8 mouse cellular contexts compared by ENCODE assay signal in the genomic region with DNA sequence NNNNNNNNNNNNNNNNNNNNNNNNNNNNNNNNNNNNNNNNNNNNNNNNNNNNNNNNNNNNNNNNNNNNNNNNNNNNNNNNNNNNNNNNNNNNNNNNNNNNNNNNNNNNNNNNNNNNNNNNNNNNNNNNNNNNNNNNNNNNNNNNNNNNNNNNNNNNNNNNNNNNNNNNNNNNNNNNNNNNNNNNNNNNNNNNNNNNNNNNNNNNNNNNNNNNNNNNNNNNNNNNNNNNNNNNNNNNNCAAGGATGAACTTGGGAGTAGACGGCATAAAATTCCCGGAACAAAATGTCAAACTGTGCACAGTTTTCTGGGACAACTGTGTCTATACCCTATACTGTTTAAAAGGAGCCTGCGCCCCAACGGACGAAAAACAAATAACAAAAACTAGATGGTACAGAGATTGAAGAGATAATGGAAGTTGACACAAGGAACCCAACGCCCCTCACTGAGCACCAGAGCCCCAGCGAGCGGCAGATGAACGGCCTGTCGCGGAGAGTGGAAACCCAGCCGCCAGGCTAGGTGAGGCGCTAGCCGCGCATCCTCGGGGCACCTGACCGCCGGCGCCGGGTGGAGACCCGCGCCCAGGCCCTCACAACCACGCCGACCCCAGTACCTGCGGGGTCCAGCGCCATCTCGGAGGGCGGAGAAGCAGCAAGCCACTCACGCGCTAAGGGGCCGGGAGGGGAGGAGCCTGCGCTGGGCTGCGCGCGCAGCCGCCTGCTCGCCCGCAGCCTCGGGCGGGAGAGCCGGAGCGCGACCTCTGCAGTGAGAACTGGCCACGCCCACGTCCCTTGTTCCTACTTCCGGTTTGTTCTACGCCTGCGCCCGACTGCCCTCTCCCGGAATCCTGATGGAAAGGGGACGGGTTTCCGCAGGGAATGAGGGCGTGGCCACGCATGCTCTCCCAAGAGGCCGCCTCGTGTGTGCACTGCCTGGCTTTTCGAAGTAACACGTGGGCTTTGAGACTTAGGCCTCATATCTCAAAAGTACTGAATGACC. TPM values are rescaled to one million over a fixed set of nuclear protein-coding genes. Genes with fewer than 3 reads are reported as not detected.
DNase-seq lines count a peak whose midpoint lies in the region; ATAC-seq and TF ChIP-seq lines count a peak whose summit lies in the region.

A gene (minus strand): TSS at position 771 of the 996 bp plus-strand sequence.

- TF ChIP-seq CTCF in kidney, adult 2 months (conservative IDR thresholded peaks at IDR 0.05; ENCODE audit: insufficient read depth, insufficient read length, low read depth, low read length) = no peak
- no peak for TF ChIP-seq CTCF in spleen, adult 2 months (IDR thresholded peaks at IDR 0.05; ENCODE audit: extremely low read depth, insufficient read depth, insufficient read length, insufficient replicate concordance)

- H3K36me3 ChIP-seq in embryonic facial prominence, embryonic 13.5 days = no peaks in the 10 kb centered on the region
- H3K36me3 ChIP-seq in kidney, adult 2 months (ENCODE audit: control insufficient read depth, insufficient read depth, low read length) = no peaks in the 10 kb centered on the region
- H3K36me3 ChIP-seq in limb, embryonic 12.5 days = peaks cover 2% of the 10 kb centered on the region; the same call in 1 of the 2 replicates
- no peaks in the 10 kb centered on the region for H3K36me3 ChIP-seq in midbrain, embryonic 15.5 days (replicated peaks)
- H3K36me3 ChIP-seq in spleen, adult 2 months (ENCODE audit: control insufficient read depth, insufficient read depth, low read length) = no peaks in the 10 kb centered on the region

- H3K4me2 ChIP-seq in embryonic facial prominence, embryonic 13.5 days = peak within 1 kb of the TSS; percentile 64
- H3K4me2 ChIP-seq in limb, embryonic 12.5 days = peak within 1 kb of the TSS; percentile 60
- peak within 1 kb of the TSS; percentile 66 for H3K4me2 ChIP-seq in midbrain, embryonic 15.5 days

- H3K4me1 ChIP-seq in embryonic facial prominence, embryonic 13.5 days = peaks cover 17% of the 10 kb centered on the region
- H3K4me1 ChIP-seq in kidney, adult 2 months (ENCODE audit: control insufficient read depth, insufficient read depth, low read length) = peaks cover 2% of the 10 kb centered on the region; the same call in 1 of the 2 replicates
- H3K4me1 ChIP-seq in limb, embryonic 12.5 days (replicated peaks) = peaks cover 13% of the 10 kb centered on the region
- H3K4me1 ChIP-seq in midbrain, embryonic 15.5 days = peaks cover 23% of the 10 kb centered on the region
- H3K4me1 ChIP-seq in spleen, adult 2 months (ENCODE audit: control insufficient read depth, insufficient read depth, insufficient read length) = 0 out of 2 replicates have a peak, but pooled peaks cover 3% of the 10 kb centered on the region

- TF ChIP-seq POLR2A in kidney, adult 2 months (IDR thresholded peaks at IDR 0.05; ENCODE audit: low read depth, low read length) = no peak
- TF ChIP-seq POLR2A in spleen, adult 2 months (IDR thresholded peaks at IDR 0.05; ENCODE audit: low read depth, low read length) = peak; percentile 31

- H3K9ac ChIP-seq in embryonic facial prominence, embryonic 13.5 days = peak within 1 kb of the TSS; percentile 90
- H3K9ac ChIP-seq in limb, embryonic 12.5 days (replicated peaks) = peak within 1 kb of the TSS; percentile 87
- peak within 1 kb of the TSS; percentile 84 for H3K9ac ChIP-seq in midbrain, embryonic 15.5 days

- WGBS in embryonic facial prominence, embryonic 13.5 days = 1% methylated on average over 58 of the region's 58 CpGs
- under 1% methylated on average over 57 of the region's 58 CpGs for WGBS in kidney, adult 2 months
- WGBS in limb, embryonic 12.5 days = 1% methylated on average over 53 of the region's 58 CpGs
- WGBS in midbrain, embryonic 15.5 days = 1% methylated on average over 58 of the region's 58 CpGs
- WGBS in spleen, adult 2 months = under 1% methylated on average over 58 of the region's 58 CpGs

- DNase-seq in 3134 (ENCODE audit: extremely low read depth, insufficient read length, low spot score) = peak; percentile 99
- peak; percentile 97 for DNase-seq in adrenal gland, postnatal 36 days
- peak; percentile 97 to 98 for DNase-seq in heart, adult 18-20 months
- DNase-seq in kidney, adult 2 months = peak; percentile 98
- peak; percentile 69 to 74 for DNase-seq in spleen, adult 2 months (ENCODE audit: low read depth in 1 of 2, low spot score in 2 of 2)

- peak within 1 kb of the TSS; percentile 81 for H3K27ac ChIP-seq in embryonic facial prominence, embryonic 13.5 days
- peak within 1 kb of the TSS; percentile 2; the same call in 1 of the 2 replicates for H3K27ac ChIP-seq in kidney, adult 2 months (ENCODE audit: insufficient read depth, low read depth, low read length)
- peak within 1 kb of the TSS; percentile 50 for H3K27ac ChIP-seq in limb, embryonic 12.5 days
- H3K27ac ChIP-seq in midbrain, embryonic 15.5 days = peak within 1 kb of the TSS; percentile 85
- H3K27ac ChIP-seq in spleen, adult 2 months (ENCODE audit: insufficient read depth, low read length) = peak within 1 kb of the TSS; percentile 50

- peak within 1 kb of the TSS; percentile 82 for H3K4me3 ChIP-seq in embryonic facial prominence, embryonic 13.5 days
- H3K4me3 ChIP-seq in kidney, adult 2 months (ENCODE audit: insufficient read depth, low read depth, low read length) = peak within 1 kb of the TSS; percentile 77
- peak within 1 kb of the TSS; percentile 77 for H3K4me3 ChIP-seq in limb, embryonic 12.5 days (replicated peaks)
- peak within 1 kb of the TSS; percentile 96 for H3K4me3 ChIP-seq in midbrain, embryonic 15.5 days
- peak within 1 kb of the TSS; percentile 78 for H3K4me3 ChIP-seq in spleen, adult 2 months (ENCODE audit: extremely low read depth, insufficient read depth, insufficient read length)

- ATAC-seq in embryonic facial prominence, embryonic 13.5 days (ENCODE audit: insufficient number of reproducible peaks, insufficient read depth, low FRiP score, low TSS enrichment, low read depth) = peak; percentile 92
- peak; percentile 95 for ATAC-seq in limb, embryonic 12.5 days (ENCODE audit: insufficient number of reproducible peaks, insufficient read depth, low FRiP score, low TSS enrichment, low read depth)
- ATAC-seq in midbrain, embryonic 15.5 days (replicated peaks) = peak; percentile 96

- H3K9me3 ChIP-seq in embryonic facial prominence, embryonic 13.5 days = no peaks in the 10 kb centered on the region
- H3K9me3 ChIP-seq in limb, embryonic 12.5 days = no peaks in the 10 kb centered on the region
- H3K9me3 ChIP-seq in midbrain, embryonic 15.5 days = no peaks in the 10 kb centered on the region

- no peaks in the 10 kb centered on the region for H3K27me3 ChIP-seq in embryonic facial prominence, embryonic 13.5 days
- no peaks in the 10 kb centered on the region for H3K27me3 ChIP-seq in kidney, adult 2 months (replicated peaks; ENCODE audit: control insufficient read depth, insufficient read depth, low read length)
- H3K27me3 ChIP-seq in limb, embryonic 12.5 days = no peaks in the 10 kb centered on the region
- H3K27me3 ChIP-seq in midbrain, embryonic 15.5 days (replicated peaks) = no peaks in the 10 kb centered on the region
- H3K27me3 ChIP-seq in spleen, adult 2 months (ENCODE audit: control insufficient read depth, insufficient read depth, low read length) = no peaks in the 10 kb centered on the region

RNA-seq across cellular contexts. Expression of the gene that starts here (rescaled TPM):
- total RNA-seq in adrenal gland, postnatal 36 days (2021) = 10 to 100 TPM; 27.6 to 44.2 TPM
- 42.4 and 46.0 TPM in 2 replicates for polyA plus RNA-seq in embryonic facial prominence, embryonic 13.5 days (2015; fragmentation: Nextera tagmentation; extraction: Ambion mirVana)
- 10 to 100 TPM; 31.8 to 33.0 TPM for total RNA-seq in heart, adult 18-20 months (2021)
- 3.1 and 7.1 TPM in 2 replicates for polyA plus RNA-seq in kidney, adult 2 months (2012; rRNA removed)
- 48.9 and 49.5 TPM in 2 replicates for polyA plus RNA-seq in limb, embryonic 12.5 days (2016; fragmentation: Nextera tagmentation; extraction: Ambion mirVana)
- 31.7 and 32.2 TPM in 2 replicates for polyA plus RNA-seq in midbrain, embryonic 15.5 days (2015; fragmentation: Nextera tagmentation; extraction: Ambion mirVana)
- polyA plus RNA-seq in spleen, adult 2 months (2012; rRNA removed) = 0.89 and 0.92 TPM in 2 replicates

Comparison
In these comparisons a context has a peak if more than half of its experiments do, and no peak if none do; other contexts are left out.
1. Peak in every context shown above with its lines: DNase-seq, ATAC-seq, H3K4me3 ChIP-seq and H3K27ac ChIP-seq.
2. Peak in DNase-seq, H3K4me3 ChIP-seq and H3K27ac ChIP-seq in spleen, adult 2 months; RNA of the gene not detected or under 1 TPM.
3. H3K27ac ChIP-seq: peak in every context shown above with its lines; median percentile 85 in midbrain, embryonic 15.5 days; 81 in embryonic facial prominence, embryonic 13.5 days; 50 in limb, embryonic 12.5 days; 50 in spleen, adult 2 months; 2 in kidney, adult 2 months.